Mouse (Mus musculus) bone marrow macrophage, adult 2 months (primary cell): ENCODE measurements around the gene Fmn2.

Experiments used
- CTCF ChIP-seq: IDR thresholded peaks from 2 replicates; pipeline ENCODE4 v1.5.1; 2012; ENCODE audit warnings: low read depth, mild to moderate bottlenecking, low read length, moderate library complexity
- POLR2A ChIP-seq: IDR thresholded peaks from 2 replicates; pipeline ENCODE4 v1.6.1; 2012; ENCODE audit warnings: mild to moderate bottlenecking, low read depth, low read length, borderline replicate concordance

DNA sequence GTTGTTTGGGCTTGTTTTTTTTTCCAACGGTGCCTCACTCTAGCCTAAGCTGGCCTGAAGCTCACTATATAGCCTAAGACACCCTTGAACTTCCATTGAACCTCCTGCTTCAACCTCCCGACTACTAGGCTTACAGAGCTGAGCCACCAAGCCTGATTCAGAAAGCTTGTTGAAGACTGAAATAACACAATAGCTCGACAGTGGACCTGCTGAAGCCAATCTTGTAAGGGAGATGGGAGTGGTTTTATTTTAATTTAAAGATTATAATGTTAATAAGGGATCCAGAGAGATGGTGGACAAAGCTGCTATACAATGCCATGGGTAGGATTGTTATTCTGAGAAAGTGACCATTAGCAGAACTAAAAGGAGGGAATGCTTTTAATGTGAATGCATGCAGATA, 227.1 kb downstream of the Fmn2 start:
- TF ChIP-seq POLR2A (no peak), CTCF (no peak)
